Mouse (Mus musculus): ENCODE measurements around the gene Slc25a38.
A peak's percentile ranks its signal among the peaks of the same experiment; 100 is the strongest.

Slc25a38 gene

GRCm38 (mm10) chr9:120134529-120135160, 24.5 kb downstream of the Slc25a38 start:
- no peak for DNase-seq (ENCODE audit: low read depth in 2 of 2, low spot score in 2 of 2)

- DNase-seq (ENCODE audit: low read depth in 2 of 2, low spot score in 2 of 2): no peak
Observed at GRCm38 (mm10) chr9:120135454-120135853, 25.3 kb downstream of the Slc25a38 start.

GRCm38 (mm10) chr9:120140652-120141051, 30.5 kb downstream of the Slc25a38 start:
- peak; percentile 59 to 67 for DNase-seq (ENCODE audit: low read depth in 2 of 2, low spot score in 2 of 2)

GRCm38 (mm10) chr9:120144474-120144873, 34.3 kb downstream of the Slc25a38 start:
- DNase-seq (ENCODE audit: low read depth in 2 of 2, low spot score in 2 of 2): no peak

DNA sequence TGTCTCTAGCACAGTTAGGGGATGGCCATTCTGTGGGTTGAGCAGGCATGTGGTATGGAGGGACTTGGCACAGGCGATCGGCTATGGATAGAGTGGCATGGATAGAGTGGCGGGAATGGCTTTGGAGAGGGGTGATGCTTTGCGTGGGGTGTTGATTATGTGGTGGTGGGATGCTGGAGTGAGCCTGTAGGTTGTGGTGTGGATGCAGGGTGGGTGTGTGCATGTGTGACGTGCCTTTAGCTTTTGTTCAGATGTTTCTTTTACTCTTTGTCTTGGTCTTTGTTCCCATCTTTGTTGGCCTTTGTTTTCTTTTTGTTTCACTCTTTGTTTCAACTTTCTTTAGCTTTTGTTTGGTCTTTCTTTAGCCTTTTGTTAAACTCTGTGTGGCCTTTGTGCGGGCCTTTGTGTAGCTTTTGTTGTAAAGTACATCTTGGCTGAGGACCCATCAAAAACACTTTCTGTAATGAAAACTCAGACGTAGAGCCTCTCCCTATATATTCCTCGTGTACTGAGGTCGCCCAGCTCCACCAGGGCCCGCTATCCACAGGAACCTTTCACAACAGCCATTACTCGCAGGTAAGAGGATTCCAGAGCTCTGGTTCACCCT, 39.2 kb downstream of the Slc25a38 start, which contains the start of gene Mobp:
Gene Mobp (plus strand): TSS at position 486 of the 607 bp plus-strand sequence.
- DNase-seq (ENCODE audit: low read depth in 2 of 2, low spot score in 2 of 2): no peak

DNA sequence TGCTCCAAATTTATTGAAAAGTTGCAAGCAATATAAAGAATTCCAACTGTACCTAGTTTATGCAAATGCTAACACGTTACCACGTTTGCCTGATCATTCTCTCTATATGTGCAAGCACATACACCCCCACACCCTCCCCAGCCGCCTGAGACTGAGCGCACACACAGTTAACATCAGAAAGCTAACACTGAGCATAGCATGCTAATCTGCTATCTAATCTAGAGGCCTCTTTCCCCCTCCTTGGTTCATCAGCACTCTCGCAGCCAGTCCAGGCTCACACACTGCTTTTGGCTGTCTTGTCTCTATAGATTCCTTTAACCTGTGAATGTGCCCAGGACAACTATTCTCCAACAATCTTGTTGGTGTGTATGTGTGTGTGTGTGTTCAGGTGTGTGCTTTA, 41.0 kb downstream of the Slc25a38 start:
- DNase-seq (ENCODE audit: low read depth in 2 of 2, low spot score in 2 of 2): no peak

DNA sequence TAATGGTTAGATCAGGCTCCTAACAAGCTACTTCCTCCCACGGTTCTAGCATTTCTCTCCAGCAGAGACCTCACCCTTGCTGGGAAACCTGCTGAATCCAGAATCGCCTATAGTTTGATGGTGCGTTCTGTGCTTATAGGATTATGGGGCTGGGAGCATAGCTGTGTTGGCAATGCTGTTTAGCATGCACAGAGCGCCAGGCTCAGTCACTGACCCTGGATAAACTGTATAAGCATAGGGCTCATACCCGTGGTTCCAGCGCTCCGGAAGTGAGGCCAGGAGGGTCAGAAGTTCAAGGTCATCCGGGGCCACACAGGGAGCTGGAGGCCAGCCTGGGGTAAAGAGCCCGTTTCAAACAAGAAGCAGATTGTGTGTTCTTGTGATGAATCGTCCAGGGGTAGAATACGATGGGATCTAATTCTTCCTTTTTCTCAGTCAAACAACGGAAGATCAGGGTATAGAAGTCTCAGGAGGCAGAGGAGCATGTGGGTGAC, 41.8 kb downstream of the Slc25a38 start:
- no peak for DNase-seq (ENCODE audit: low read depth in 2 of 2, low spot score in 2 of 2)

DNA sequence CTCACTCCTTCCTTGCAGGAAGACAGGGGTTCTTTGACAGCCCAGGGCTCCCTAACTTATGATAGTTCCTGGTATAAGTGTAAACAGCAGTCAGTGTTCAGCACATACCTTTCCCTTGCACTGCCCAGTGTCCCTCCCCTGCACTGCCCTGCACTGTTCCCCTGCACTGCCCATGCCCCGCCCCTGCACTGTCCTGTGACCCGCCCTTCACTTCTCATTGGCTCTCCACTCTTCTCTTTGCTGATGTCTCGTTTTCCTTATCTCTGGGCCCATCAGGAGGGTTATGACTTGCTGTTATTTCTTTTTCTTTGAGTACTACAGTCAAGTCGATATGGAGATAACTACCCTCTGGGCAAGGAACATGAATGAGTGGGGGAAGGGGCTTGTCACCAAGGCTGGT, 47.9 kb downstream of the Slc25a38 start:
- no peak for DNase-seq (ENCODE audit: low read depth in 2 of 2, low spot score in 2 of 2)

DNA sequence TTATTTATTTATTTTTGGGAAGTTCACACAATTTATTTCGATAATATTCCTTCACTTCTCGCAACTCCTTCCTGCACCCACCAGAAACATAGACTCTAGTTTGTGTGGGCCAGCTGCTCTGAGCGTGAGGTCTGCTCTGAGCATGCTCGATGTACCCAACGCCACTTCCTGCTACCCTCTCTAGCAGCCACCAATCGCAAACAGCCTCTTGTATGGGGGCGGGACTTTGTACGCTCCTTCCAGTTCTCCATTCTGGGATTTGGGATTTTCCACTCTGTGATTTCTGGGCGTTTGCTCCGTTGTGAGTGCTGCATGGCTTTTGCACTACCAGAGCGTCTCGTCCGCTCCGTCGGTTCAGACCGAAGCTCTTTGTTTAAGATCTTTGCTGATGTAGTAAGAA, 53.7 kb downstream of the Slc25a38 start:
- DNase-seq (ENCODE audit: low read depth in 2 of 2, low spot score in 2 of 2): no peak

DNA sequence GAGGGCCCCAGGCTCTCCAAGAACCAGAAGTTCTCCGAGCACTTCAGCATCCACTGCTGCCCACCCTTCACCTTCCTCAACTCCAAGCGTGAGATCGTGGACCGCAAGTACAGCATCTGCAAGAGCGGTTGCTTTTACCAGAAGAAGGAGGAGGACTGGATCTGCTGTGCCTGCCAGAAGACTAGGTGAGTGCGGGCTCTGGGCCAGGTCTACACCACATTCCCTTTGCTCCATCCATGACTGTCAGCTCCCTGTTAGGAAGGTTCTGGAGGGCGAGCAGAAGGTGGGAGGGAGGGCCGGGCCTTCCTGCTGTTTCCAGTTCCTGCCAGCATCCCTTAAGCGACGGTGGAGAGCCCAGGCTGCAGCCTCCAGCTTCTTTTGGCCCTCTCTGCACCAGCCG, 57.7 kb downstream of the Slc25a38 start:
- DNase-seq (ENCODE audit: low read depth in 2 of 2, low spot score in 2 of 2): no peak

- peak; percentile 24 to 49 for DNase-seq (ENCODE audit: low read depth in 2 of 2, low spot score in 2 of 2)
Observed at GRCm38 (mm10) chr9:120171295-120171694, 61.1 kb downstream of the Slc25a38 start.
